Mouse (Mus musculus): Measurements from ENCODE around the gene Gm17268. TPM values are rescaled to one million over a fixed set of nuclear protein-coding genes. Genes with fewer than 3 reads are reported as not detected.

Gm17268 gene
- polyA plus RNA-seq, 2 experiments: not detected

- Histone ChIP-seq H3K36me3 (ENCODE audit: control insufficient read depth, insufficient read depth, low read length) (no peaks in the 10 kb centered on the region), H3K4me1 (ENCODE audit: control insufficient read depth, insufficient read depth, low read length) (no peaks in the 10 kb centered on the region), H3K4me2 (replicated peaks; ENCODE audit: low read depth, low read length, severe bottlenecking) (no peak overlapping the region), H3K27me3 (ENCODE audit: control insufficient read depth, insufficient read depth, low read length) (no peaks in the 10 kb centered on the region), H3K9me3 (ENCODE audit: control insufficient read depth, low read length) (no peaks in the 10 kb centered on the region), H3K9ac (ENCODE audit: low read depth, low read length, severe bottlenecking) (no peak overlapping the region), H3K4me3 (replicated peaks; ENCODE audit: low read length) (no peak overlapping the region), H3K27ac (replicated peaks; ENCODE audit: low read depth, low read length) (no peak overlapping the region)
- WGBS: 88% methylated on average over 3 of the region's 3 CpGs
- no peak for ATAC-seq (ENCODE audit: low FRiP score, low read depth)
- DNase-seq (ENCODE audit: low spot score): no peak
- TF ChIP-seq POLR2A (IDR thresholded peaks at IDR 0.05; ENCODE audit: borderline replicate concordance, extremely low read depth, insufficient read depth, insufficient read length): no peak
Measured at GRCm38 (mm10) chr11:82073686-82074085, 35.3 kb upstream of the Gm17268 start.

DNA sequence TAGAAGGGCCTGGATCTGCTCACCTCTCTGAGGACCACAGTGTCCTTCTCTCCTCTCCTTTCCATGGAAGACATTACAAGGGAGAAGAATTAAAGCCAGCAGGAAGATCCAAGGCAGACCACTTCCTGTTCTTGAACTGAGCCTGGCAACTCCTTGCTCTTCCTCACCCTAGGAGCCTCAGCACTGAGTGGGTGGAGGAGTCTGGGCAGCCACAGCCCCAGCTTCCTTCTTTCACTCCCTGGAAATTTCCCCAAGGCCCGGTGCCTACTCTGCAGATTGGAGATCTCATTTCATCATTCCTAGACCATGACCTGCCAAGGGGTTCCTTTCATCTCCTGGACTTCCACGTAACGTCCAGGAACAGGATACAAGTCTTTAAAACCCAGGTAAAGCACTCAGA lies 34.6 kb upstream of the Gm17268 start:
- Histone ChIP-seq H3K9ac (ENCODE audit: low read depth, low read length, severe bottlenecking) (no peak overlapping the region), H3K4me1 (ENCODE audit: control insufficient read depth, insufficient read depth, low read length) (no peaks in the 10 kb centered on the region), H3K4me2 (replicated peaks; ENCODE audit: low read depth, low read length, severe bottlenecking) (no peak overlapping the region), H3K4me3 (replicated peaks; ENCODE audit: low read length) (no peak overlapping the region), H3K9me3 (ENCODE audit: control insufficient read depth, low read length) (no peaks in the 10 kb centered on the region), H3K36me3 (ENCODE audit: control insufficient read depth, insufficient read depth, low read length) (no peaks in the 10 kb centered on the region), H3K27ac (replicated peaks; ENCODE audit: low read depth, low read length) (no peak overlapping the region), H3K27me3 (ENCODE audit: control insufficient read depth, insufficient read depth, low read length) (no peaks in the 10 kb centered on the region)
- 87% methylated on average over 3 of the region's 3 CpGs for WGBS
- no peak for ATAC-seq (ENCODE audit: low FRiP score, low read depth)
- no peak for DNase-seq (ENCODE audit: low spot score)
- no peak for TF ChIP-seq POLR2A (IDR thresholded peaks at IDR 0.05; ENCODE audit: borderline replicate concordance, extremely low read depth, insufficient read depth, insufficient read length)

- Histone ChIP-seq H3K9me3 (ENCODE audit: control insufficient read depth, low read length) (no peaks in the 10 kb centered on the region), H3K27me3 (ENCODE audit: control insufficient read depth, insufficient read depth, low read length) (no peaks in the 10 kb centered on the region), H3K9ac (ENCODE audit: low read depth, low read length, severe bottlenecking) (no peak overlapping the region), H3K27ac (replicated peaks; ENCODE audit: low read depth, low read length) (no peak overlapping the region), H3K36me3 (ENCODE audit: control insufficient read depth, insufficient read depth, low read length) (no peaks in the 10 kb centered on the region), H3K4me3 (replicated peaks; ENCODE audit: low read length) (no peak overlapping the region), H3K4me2 (replicated peaks; ENCODE audit: low read depth, low read length, severe bottlenecking) (no peak overlapping the region), H3K4me1 (ENCODE audit: control insufficient read depth, insufficient read depth, low read length) (no peaks in the 10 kb centered on the region)
- no peak for DNase-seq (ENCODE audit: low spot score)
- no peak for ATAC-seq (ENCODE audit: low FRiP score, low read depth)
- 73% methylated on average over 1 of the region's 1 CpGs for WGBS
- TF ChIP-seq POLR2A (IDR thresholded peaks at IDR 0.05; ENCODE audit: borderline replicate concordance, extremely low read depth, insufficient read depth, insufficient read length): no peak
Measured at GRCm38 (mm10) chr11:82072374-82072773, 34.0 kb upstream of the Gm17268 start.

- Histone ChIP-seq H3K27ac (replicated peaks; ENCODE audit: low read depth, low read length) (no peak overlapping the region), H3K4me3 (replicated peaks; ENCODE audit: low read length) (no peak overlapping the region), H3K9ac (ENCODE audit: low read depth, low read length, severe bottlenecking) (no peak overlapping the region), H3K27me3 (ENCODE audit: control insufficient read depth, insufficient read depth, low read length) (no peaks in the 10 kb centered on the region), H3K36me3 (ENCODE audit: control insufficient read depth, insufficient read depth, low read length) (no peaks in the 10 kb centered on the region), H3K9me3 (ENCODE audit: control insufficient read depth, low read length) (no peaks in the 10 kb centered on the region), H3K4me2 (replicated peaks; ENCODE audit: low read depth, low read length, severe bottlenecking) (no peak overlapping the region), H3K4me1 (ENCODE audit: control insufficient read depth, insufficient read depth, low read length) (no peaks in the 10 kb centered on the region)
- 87% methylated on average over 3 of the region's 3 CpGs for WGBS
- DNase-seq (ENCODE audit: low spot score) (no peak), ATAC-seq (ENCODE audit: low FRiP score, low read depth) (no peak)
- TF ChIP-seq POLR2A (IDR thresholded peaks at IDR 0.05; ENCODE audit: borderline replicate concordance, extremely low read depth, insufficient read depth, insufficient read length): no peak
Measured at GRCm38 (mm10) chr11:82071076-82071475, 32.7 kb upstream of the Gm17268 start.

DNA sequence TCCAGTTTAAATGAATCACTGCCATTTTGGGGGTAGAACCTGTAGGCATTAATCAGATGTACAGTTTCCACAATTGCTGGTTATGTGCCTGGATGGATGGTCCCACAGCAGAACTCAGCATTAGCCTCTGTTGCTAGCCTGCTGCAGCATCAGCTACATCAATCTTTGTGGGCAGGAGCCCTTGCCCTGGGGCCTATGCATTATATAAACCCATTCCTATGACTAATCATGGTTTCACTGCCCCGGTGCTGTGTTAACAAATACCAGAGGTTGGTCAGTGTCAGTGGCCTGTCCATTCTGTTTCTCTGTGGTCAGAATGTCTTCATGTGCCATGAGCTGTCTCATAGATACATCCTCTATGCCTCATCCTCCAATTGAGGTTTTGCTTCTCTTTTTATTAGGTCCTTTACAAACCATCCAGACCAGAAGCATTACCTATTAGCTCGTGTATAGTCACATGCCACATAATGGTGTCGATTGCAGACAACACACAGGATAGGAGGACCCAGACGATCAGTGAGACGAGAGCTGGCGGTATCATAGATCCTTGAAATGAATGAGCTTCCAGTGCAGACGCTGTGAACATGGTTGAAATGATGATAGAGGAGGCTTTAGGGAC lies 28.7 kb upstream of the Gm17268 start:
- no peak for TF ChIP-seq POLR2A (IDR thresholded peaks at IDR 0.05; ENCODE audit: borderline replicate concordance, extremely low read depth, insufficient read depth, insufficient read length)
- no peaks in the 10 kb centered on the region for H3K36me3 ChIP-seq (ENCODE audit: control insufficient read depth, insufficient read depth, low read length)
- no peaks in the 10 kb centered on the region for H3K4me1 ChIP-seq (ENCODE audit: control insufficient read depth, insufficient read depth, low read length)
- no peak overlapping the region for H3K4me2 ChIP-seq (replicated peaks; ENCODE audit: low read depth, low read length, severe bottlenecking)
- H3K27me3 ChIP-seq (ENCODE audit: control insufficient read depth, insufficient read depth, low read length): no peaks in the 10 kb centered on the region
- no peak overlapping the region for H3K27ac ChIP-seq (replicated peaks; ENCODE audit: low read depth, low read length)
- ATAC-seq (ENCODE audit: low FRiP score, low read depth): no peak
- no peaks in the 10 kb centered on the region for H3K9me3 ChIP-seq (ENCODE audit: control insufficient read depth, low read length)
- H3K9ac ChIP-seq (ENCODE audit: low read depth, low read length, severe bottlenecking): no peak overlapping the region
- no peak for DNase-seq (ENCODE audit: low spot score)
- no peak overlapping the region for H3K4me3 ChIP-seq (replicated peaks; ENCODE audit: low read length)
- WGBS: 85% methylated on average over 7 of the region's 7 CpGs

DNA sequence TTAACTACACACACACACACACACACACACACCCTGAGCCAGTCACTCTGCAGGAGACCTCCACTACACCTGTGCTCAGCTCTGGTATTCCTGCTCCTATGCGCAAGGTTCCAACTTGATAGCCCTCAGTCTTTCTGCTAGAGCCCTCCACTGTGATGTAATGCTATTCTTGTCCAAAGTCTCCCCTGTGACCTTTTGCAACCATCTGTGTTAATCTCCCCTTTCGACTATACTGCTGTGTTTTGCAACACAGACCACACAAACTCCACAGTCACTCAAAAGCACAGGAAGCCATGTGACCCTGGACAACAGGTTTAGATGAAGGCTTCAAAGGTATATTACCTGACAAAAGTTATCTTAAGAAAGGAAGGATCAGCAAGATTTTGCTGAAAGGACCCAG lies 25.1 kb upstream of the Gm17268 start:
- no peak overlapping the region for H3K9ac ChIP-seq (ENCODE audit: low read depth, low read length, severe bottlenecking)
- TF ChIP-seq POLR2A (IDR thresholded peaks at IDR 0.05; ENCODE audit: borderline replicate concordance, extremely low read depth, insufficient read depth, insufficient read length): no peak
- no peaks in the 10 kb centered on the region for H3K36me3 ChIP-seq (ENCODE audit: control insufficient read depth, insufficient read depth, low read length)
- H3K27me3 ChIP-seq (ENCODE audit: control insufficient read depth, insufficient read depth, low read length): no peaks in the 10 kb centered on the region
- no peak for DNase-seq (ENCODE audit: low spot score)
- no peak for ATAC-seq (ENCODE audit: low FRiP score, low read depth)
- no peak overlapping the region for H3K4me3 ChIP-seq (replicated peaks; ENCODE audit: low read length)
- H3K27ac ChIP-seq (replicated peaks; ENCODE audit: low read depth, low read length): no peak overlapping the region
- WGBS: 75% methylated on average over 2 of the region's 2 CpGs
- H3K4me2 ChIP-seq (replicated peaks; ENCODE audit: low read depth, low read length, severe bottlenecking): no peak overlapping the region
- no peaks in the 10 kb centered on the region for H3K4me1 ChIP-seq (ENCODE audit: control insufficient read depth, insufficient read depth, low read length)
- no peaks in the 10 kb centered on the region for H3K9me3 ChIP-seq (ENCODE audit: control insufficient read depth, low read length)

All from limb, embryonic 14.5 days (tissue).